Mouse (Mus musculus): Measurements from ENCODE around the gene Dnah12.

DNA sequence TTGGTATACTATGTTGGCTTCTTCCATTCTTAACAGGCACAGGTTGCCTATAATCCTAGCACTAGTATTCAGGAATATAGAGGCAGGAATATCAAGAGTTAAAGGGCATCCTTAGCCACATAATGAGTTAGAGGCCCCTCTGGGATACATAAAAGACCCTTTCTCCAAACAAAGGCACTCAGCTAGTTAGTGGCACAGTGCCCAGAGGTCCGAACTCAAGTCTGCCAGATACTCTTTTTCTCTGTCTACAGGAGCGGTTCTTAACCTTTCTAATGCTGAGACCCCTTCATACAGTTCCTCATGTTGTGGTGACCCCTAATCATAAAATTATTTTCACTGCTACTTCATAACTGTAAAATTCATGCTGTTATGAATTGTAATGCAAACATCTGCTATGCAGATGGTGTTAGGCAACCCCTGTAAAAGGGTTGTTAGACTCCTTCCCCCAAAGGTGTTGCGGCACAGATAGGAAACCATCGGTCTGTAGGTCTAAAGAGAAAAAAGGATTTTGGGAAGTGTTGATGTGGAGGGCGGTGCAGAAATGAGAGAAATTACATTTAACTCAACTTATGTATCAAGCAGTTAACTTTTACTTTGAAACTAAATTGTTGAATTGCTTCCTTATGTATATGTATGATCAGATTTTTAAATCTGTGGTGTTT, 47.0 kb upstream of the Dnah12 start:
- TF ChIP-seq POLR2A (IDR thresholded peaks at IDR 0.05; ENCODE audit: low read depth, low read length) (no peak), CTCF (IDR thresholded peaks at IDR 0.05; ENCODE audit: extremely low read depth, insufficient read length, insufficient replicate concordance, low read depth, low read length) (no peak)

All from small intestine, adult 2 months (tissue).